ENCODE assay signal across 28 mouse cellular contexts in the genomic region with DNA sequence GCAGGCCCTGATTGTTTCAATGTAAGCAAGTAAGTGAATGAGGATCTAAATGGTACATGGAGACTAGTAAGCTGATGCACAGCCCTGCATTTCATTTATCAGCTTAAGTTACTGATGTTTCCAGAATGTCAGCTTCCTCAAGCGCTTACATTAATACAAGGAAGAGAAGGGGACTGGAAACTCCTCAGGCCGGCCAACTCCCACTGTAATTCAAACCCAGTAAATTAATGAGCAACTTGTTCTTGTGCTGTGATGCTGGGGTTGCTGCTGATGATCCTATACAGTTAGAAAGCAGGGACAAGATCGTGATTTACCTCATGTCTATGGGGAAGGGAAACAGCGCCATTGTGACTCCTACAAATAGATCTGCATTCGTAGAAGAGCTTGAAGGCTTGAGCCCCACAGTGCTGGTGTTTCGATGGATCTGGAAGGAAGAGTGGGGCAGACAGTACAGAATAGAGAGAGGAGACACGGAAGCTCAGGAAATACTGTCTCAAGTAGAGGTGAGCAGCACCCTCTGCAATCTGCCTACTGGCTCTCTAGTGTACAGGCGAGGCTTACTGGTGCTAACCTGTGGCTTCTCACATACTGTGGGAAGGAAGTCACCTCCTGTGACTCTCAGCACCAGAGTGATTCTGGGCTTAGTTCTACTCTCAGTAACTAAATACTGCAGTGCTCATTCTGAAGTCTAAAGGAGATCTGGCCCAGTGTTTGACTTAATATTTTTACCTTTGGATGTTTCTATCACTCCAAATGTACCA. TPM values are rescaled to one million over a fixed set of nuclear protein-coding genes. Genes with fewer than 3 reads are reported as not detected.
DNase-seq lines count a peak whose midpoint lies in the region; ATAC-seq and TF ChIP-seq lines count a peak whose summit lies in the region.
"Had no signal": no experiment of that assay in that cellular context is flagged by ENCODE, and none has a peak within 500 bp of the region (broad histone marks: within the 10 kb centered on the region; RNA-seq: fewer than 3 reads in every experiment).

No protein-coding gene starts in this region.

- TF ChIP-seq CTCF in spleen, adult 2 months (IDR thresholded peaks at IDR 0.05; ENCODE audit: extremely low read depth, insufficient read depth, insufficient read length, insufficient replicate concordance): no peak

- peak; percentile 66 for ATAC-seq in inflammation-experienced regulatory T-cells, adult 6 months
- peak; percentile 52; the same call in 1 of the 2 replicates for ATAC-seq in neutrophil, adult 5-6 weeks (ENCODE audit: extremely low read depth, insufficient number of reproducible peaks, low FRiP score, poor library complexity, severe bottlenecking)
- ATAC-seq: forebrain, embryonic 13.5 days had no signal

- peak in 1 of 2 experiments; percentile 20 for DNase-seq in spleen, adult 2 months (ENCODE audit: low read depth in 1 of 2, low spot score in 2 of 2)
- no peak for DNase-seq in spleen, postnatal 4 days (ENCODE audit: low spot score in 2 of 2)
- DNase-seq in CD8-positive naive resting alpha-beta T cell, adult 2 months (ENCODE audit: low read depth in 2 of 2, low spot score in 2 of 2): peak; percentile 21 to 35
- DNase-seq in thymus, adult 18-20 months: no peak
- no peak for DNase-seq in cerebellum, postnatal 14 days
- DNase-seq in gastrocnemius, postnatal 14 days: no peak
- DNase-seq: adrenal gland, adult 2 months; adrenal gland, postnatal 36 days; B cell, adult 2 months; cerebellum, adult 18-20 months; cerebellum, postnatal 25 days; gastrocnemius, postnatal 25 days; heart, adult 18-20 months; heart, postnatal 4 days; kidney, adult 18-20 months; kidney, postnatal 25 days; lung, postnatal 36 days; right cerebral cortex, adult 18-20 months; thymus, postnatal 4 days had no signal

- H3K27ac ChIP-seq in spleen, adult 2 months (ENCODE audit: insufficient read depth, low read length): peak overlapping the region; percentile 28; the same call in 1 of the 2 replicates
- H3K27ac ChIP-seq: forebrain, embryonic 13.5 days; hindbrain, embryonic 13.5 days; left cerebral cortex, adult 2 months; limb, embryonic 13.5 days; midbrain, embryonic 12.5 days; neural tube, embryonic 15.5 days had no signal

- H3K27me3 ChIP-seq in spleen, adult 2 months (ENCODE audit: control insufficient read depth, insufficient read depth, low read length): no peaks in the 10 kb centered on the region
- H3K27me3 ChIP-seq: hindbrain, embryonic 13.5 days; limb, embryonic 13.5 days; megakaryocyte, embryonic 14.5 days; midbrain, embryonic 12.5 days; neural tube, embryonic 15.5 days had no signal

- intact Hi-C loops in gastrocnemius, postnatal 14 days (cut with DNase I; ENCODE audit: low total_unique reads): no loop called here

- no peak for TF ChIP-seq POLR2A in spleen, adult 2 months (IDR thresholded peaks at IDR 0.05; ENCODE audit: low read depth, low read length)

- no peak overlapping the region for H3K4me3 ChIP-seq in spleen, adult 2 months (ENCODE audit: extremely low read depth, insufficient read depth, insufficient read length)
- H3K4me3 ChIP-seq: forebrain, embryonic 13.5 days; hindbrain, embryonic 13.5 days; left cerebral cortex, adult 2 months; limb, embryonic 13.5 days; megakaryocyte, embryonic 14.5 days; midbrain, embryonic 12.5 days; neural tube, embryonic 15.5 days had no signal

- peaks cover 27% of the 10 kb centered on the region for H3K4me1 ChIP-seq in spleen, adult 2 months (ENCODE audit: control insufficient read depth, insufficient read depth, insufficient read length)
- H3K4me1 ChIP-seq: forebrain, embryonic 13.5 days; megakaryocyte, embryonic 14.5 days; midbrain, embryonic 12.5 days had no signal

- 80% methylated on average over 8 of the region's 8 CpGs for WGBS in spleen, adult 2 months

- H3K36me3 ChIP-seq in spleen, adult 2 months (ENCODE audit: control insufficient read depth, insufficient read depth, low read length): no peaks in the 10 kb centered on the region
- H3K36me3 ChIP-seq: hindbrain, embryonic 13.5 days; limb, embryonic 13.5 days; midbrain, embryonic 12.5 days; neural tube, embryonic 15.5 days had no signal

RNA-seq across cellular contexts. Expression of gene Sesn3, which starts 21.0 kb away (rescaled TPM):
- 12.2 and 33.6 TPM in 2 replicates for polyA plus RNA-seq in spleen, adult 2 months (2012; rRNA removed)
- 10 to 100 TPM; 15.5 to 29.8 (median 28.9) TPM for polyA plus RNA-seq in inflammation-experienced regulatory T-cells, adult 6 months (2017; shearing (Covaris generic))
- 68.8 and 71.9 TPM in 2 replicates for total RNA-seq in neutrophil, adult 5-6 weeks (2017)
- 10 to 100 TPM; 31.2 to 42.4 TPM for total RNA-seq in gastrocnemius, postnatal 14 days (2021)

Comparison
In these comparisons a context has a peak if more than half of its experiments do, and no peak if none do; other contexts are left out.
1. DNase-seq: peak in CD8-positive naive resting alpha-beta T cell, adult 2 months (2 of 2); none in spleen, postnatal 4 days (0 of 2), thymus, adult 18-20 months (0 of 2), cerebellum, postnatal 14 days (0 of 2) and gastrocnemius, postnatal 14 days (single experiment).